In the genomic region with DNA sequence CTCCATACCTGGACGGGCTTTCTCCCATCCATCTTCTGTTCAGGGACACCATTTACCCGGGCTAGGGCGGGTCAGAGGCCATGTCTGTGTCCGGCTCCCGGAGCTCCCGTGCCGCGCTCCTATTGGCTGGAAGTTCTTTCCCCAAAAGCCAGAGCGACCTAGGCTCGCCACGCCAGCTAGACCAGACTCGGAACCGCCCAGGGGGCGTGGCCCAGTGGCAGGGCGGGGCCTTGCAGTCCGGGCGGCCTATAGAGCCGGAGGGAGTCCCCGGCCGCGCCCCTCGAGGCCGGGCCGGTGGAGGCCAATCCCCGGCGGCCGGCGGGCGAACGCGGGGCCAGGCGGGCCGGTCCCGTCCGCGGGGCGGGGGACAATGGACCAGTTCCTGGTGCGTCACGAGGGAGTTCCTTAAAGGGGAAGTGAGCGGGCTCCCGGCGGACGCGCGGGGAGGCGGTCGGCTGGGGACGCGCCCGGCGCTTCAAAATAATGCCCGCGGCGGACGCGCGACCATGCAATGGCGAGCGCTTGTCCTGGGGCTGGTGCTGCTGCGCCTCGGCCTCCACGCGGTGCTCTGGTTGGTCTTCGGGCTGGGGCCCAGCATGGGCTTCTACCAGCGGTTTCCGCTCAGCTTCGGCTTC, we compare ENCODE assay signal across 8 mouse cellular contexts. TPM values are rescaled to one million over a fixed set of nuclear protein-coding genes. Genes with fewer than 3 reads are reported as not detected.
A peak's percentile ranks its signal among the peaks of the same experiment; 100 is the strongest.
DNase-seq lines count a peak whose midpoint lies in the region; ATAC-seq and TF ChIP-seq lines count a peak whose summit lies in the region.

A gene (plus strand): TSS at position 408 of the 635 bp plus-strand sequence.

- peak within 1 kb of the TSS; percentile 77 for H3K4me3 ChIP-seq in bone marrow, adult 2 months (replicated peaks; ENCODE audit: control insufficient read depth, low read depth, low read length)
- H3K4me3 ChIP-seq in embryonic facial prominence, embryonic 15.5 days (replicated peaks), result peak within 1 kb of the TSS; percentile 89
- peak within 1 kb of the TSS; percentile 91 for H3K4me3 ChIP-seq in limb, embryonic 14.5 days (replicated peaks; ENCODE audit: low read length)
- H3K4me3 ChIP-seq in midbrain, postnatal 0 days (ENCODE audit: low read depth, low read length), result peak within 1 kb of the TSS; percentile 75

- peak within 1 kb of the TSS; percentile 86 for H3K9ac ChIP-seq in embryonic facial prominence, embryonic 15.5 days
- peak within 1 kb of the TSS; percentile 93 for H3K9ac ChIP-seq in limb, embryonic 14.5 days (ENCODE audit: low read depth, low read length, severe bottlenecking)
- peak within 1 kb of the TSS; percentile 70 for H3K9ac ChIP-seq in midbrain, postnatal 0 days (replicated peaks; ENCODE audit: low read length, poor library complexity, severe bottlenecking)

- under 1% methylated on average over 67 of the region's 67 CpGs for WGBS in bone marrow, adult 2 months
- WGBS in embryonic facial prominence, embryonic 15.5 days, result under 1% methylated on average over 67 of the region's 67 CpGs
- under 1% methylated on average over 33 of the region's 67 CpGs for WGBS in limb, embryonic 14.5 days
- under 1% methylated on average over 59 of the region's 67 CpGs for WGBS in midbrain, postnatal 0 days

- H3K4me2 ChIP-seq in embryonic facial prominence, embryonic 15.5 days (replicated peaks), result peak within 1 kb of the TSS; percentile 82
- H3K4me2 ChIP-seq in limb, embryonic 14.5 days (replicated peaks; ENCODE audit: low read depth, low read length, severe bottlenecking), result peak within 1 kb of the TSS; percentile 83
- H3K4me2 ChIP-seq in midbrain, postnatal 0 days (ENCODE audit: low read depth, low read length, poor library complexity, severe bottlenecking), result peak within 1 kb of the TSS; percentile 59

- H3K4me1 ChIP-seq in bone marrow, adult 2 months (ENCODE audit: control insufficient read depth, insufficient read depth, low read length), result peaks cover 1% of the 10 kb centered on the region; the same call in 1 of the 2 replicates
- peaks cover 16% of the 10 kb centered on the region for H3K4me1 ChIP-seq in embryonic facial prominence, embryonic 15.5 days
- H3K4me1 ChIP-seq in limb, embryonic 14.5 days (ENCODE audit: control insufficient read depth, insufficient read depth, low read length), result peaks cover 9% of the 10 kb centered on the region
- peaks cover 3% of the 10 kb centered on the region; the same call in 1 of the 2 replicates for H3K4me1 ChIP-seq in midbrain, postnatal 0 days (ENCODE audit: insufficient read depth, low read length)

- peak; percentile 99 for ATAC-seq in embryonic facial prominence, embryonic 15.5 days (ENCODE audit: insufficient number of reproducible peaks, low FRiP score, low TSS enrichment, low read depth)
- peak; percentile 96 for ATAC-seq in limb, embryonic 14.5 days (ENCODE audit: low FRiP score, low read depth)
- ATAC-seq in midbrain, postnatal 0 days (ENCODE audit: low FRiP score), result peak; percentile 96

- peak; percentile 57; the same call in 1 of the 2 replicates for TF ChIP-seq POLR2A in bone marrow, adult 2 months (IDR thresholded peaks at IDR 0.05; ENCODE audit: borderline replicate concordance, control insufficient read depth, low read depth, low read length)
- TF ChIP-seq POLR2A in limb, embryonic 14.5 days (IDR thresholded peaks at IDR 0.05; ENCODE audit: borderline replicate concordance, extremely low read depth, insufficient read depth, insufficient read length), result 0 out of 2 replicates have a peak, but pooled peaks have one; percentile 43

- DNase-seq in 416B (ENCODE audit: low read depth), result peak; percentile 97
- DNase-seq in heart, adult 8-10 months (ENCODE audit: low spot score), result peak; percentile 99
- DNase-seq in kidney, adult 9 months, result peak; percentile 99
- peak; percentile 98 for DNase-seq in limb, embryonic 14.5 days (ENCODE audit: low spot score)
- peak; percentile 95 for DNase-seq in midbrain, postnatal 0 days (ENCODE audit: low spot score)
- DNase-seq in spleen, postnatal 14 days (ENCODE audit: low spot score in 2 of 2), result peak; percentile 94 to 96

- H3K9me3 ChIP-seq in embryonic facial prominence, embryonic 15.5 days (replicated peaks), result no peaks in the 10 kb centered on the region
- H3K9me3 ChIP-seq in limb, embryonic 14.5 days (ENCODE audit: control insufficient read depth, low read length), result no peaks in the 10 kb centered on the region
- H3K9me3 ChIP-seq in midbrain, postnatal 0 days (ENCODE audit: low read length), result no peaks in the 10 kb centered on the region

- H3K36me3 ChIP-seq in embryonic facial prominence, embryonic 15.5 days, result peaks cover 4% of the 10 kb centered on the region; the same call in 1 of the 2 replicates
- H3K36me3 ChIP-seq in limb, embryonic 14.5 days (ENCODE audit: control insufficient read depth, insufficient read depth, low read length), result no peaks in the 10 kb centered on the region; the same call in 1 of the 2 replicates
- peaks cover 4% of the 10 kb centered on the region; the same call in 1 of the 2 replicates for H3K36me3 ChIP-seq in midbrain, postnatal 0 days (ENCODE audit: insufficient read depth, low read length)

- peak within 1 kb of the TSS; percentile 88 for H3K27ac ChIP-seq in bone marrow, adult 2 months (ENCODE audit: control insufficient read depth, insufficient read depth, low read depth, low read length, poor library complexity)
- H3K27ac ChIP-seq in embryonic facial prominence, embryonic 15.5 days (replicated peaks), result peak within 1 kb of the TSS; percentile 89
- peak within 1 kb of the TSS; percentile 80 for H3K27ac ChIP-seq in limb, embryonic 14.5 days (replicated peaks; ENCODE audit: low read depth, low read length)
- H3K27ac ChIP-seq in midbrain, postnatal 0 days (ENCODE audit: low read depth, low read length), result peak within 1 kb of the TSS; percentile 38; the same call in 1 of the 2 replicates

- TF ChIP-seq CTCF in bone marrow, adult 2 months (IDR thresholded peaks at IDR 0.05; ENCODE audit: control insufficient read depth, insufficient read depth, low read length), result no peak
- TF ChIP-seq CTCF in midbrain, postnatal 0 days (IDR thresholded peaks at IDR 0.05), result no peak

- H3K27me3 ChIP-seq in embryonic facial prominence, embryonic 15.5 days, result no peaks in the 10 kb centered on the region
- no peaks in the 10 kb centered on the region for H3K27me3 ChIP-seq in limb, embryonic 14.5 days (ENCODE audit: control insufficient read depth, insufficient read depth, low read length)
- no peaks in the 10 kb centered on the region for H3K27me3 ChIP-seq in midbrain, postnatal 0 days (ENCODE audit: insufficient read depth, low read length)

RNA-seq across cellular contexts. Expression of the gene that starts here (rescaled TPM):
- polyA plus RNA-seq in bone marrow, adult 2 months (2011; ENCODE audit: insufficient read depth, insufficient read length, low replicate concordance, missing spikeins), result 36.5 and 66.4 TPM in 2 replicates
- polyA plus RNA-seq in embryonic facial prominence, embryonic 15.5 days (2015; fragmentation: Nextera tagmentation; extraction: Ambion mirVana), result 20.8 and 22.0 TPM in 2 replicates
- 10 to 100 TPM in 2 of 4 experiments, 1 to 10 TPM in 2; 6.2 to 12.5 (median 9.0) TPM for total RNA-seq in heart, adult 8-10 months (2022)
- 20.2 and 23.5 TPM in 2 replicates for polyA plus RNA-seq in limb, embryonic 14.5 days (2012; rRNA removed)
- 24.2 and 26.3 TPM in 2 replicates for polyA plus RNA-seq in limb, embryonic 14.5 days (2014; fragmentation: Nextera tagmentation; extraction: Ambion mirVana)
- total RNA-seq in midbrain, postnatal 0 days (2014; rRNA removed), result 11.3 and 13.4 TPM in 2 replicates
- polyA plus RNA-seq in midbrain, postnatal 0 days (2015; fragmentation: Nextera tagmentation; extraction: Ambion mirVana), result 3.1 and 3.7 TPM in 2 replicates

Comparison
In these comparisons a context has a peak if more than half of its experiments do, and no peak if none do; other contexts are left out.
1. Peak in every context shown above with its lines: DNase-seq, ATAC-seq, H3K4me3 ChIP-seq and H3K27ac ChIP-seq.
2. H3K27ac ChIP-seq: peak in every context shown above with its lines; median percentile 89 in embryonic facial prominence, embryonic 15.5 days; 88 in bone marrow, adult 2 months; 80 in limb, embryonic 14.5 days; 38 in midbrain, postnatal 0 days.